Mouse (Mus musculus) ES-Bruce4 (cell line): ENCODE results near the gene Jun. TPM values are rescaled to one million over a fixed set of nuclear protein-coding genes. Genes with fewer than 3 reads are reported as not detected.

Experiments
- H3K27ac ChIP-seq: 2 replicates; pipeline ENCODE4 v1.5.1; 2012; ENCODE audit warnings: low read length, inconsistent platforms; ENCODE audit not compliant: insufficient read depth
- H3K27me3 ChIP-seq: 2 replicates; pipeline ENCODE4 v1.6.1; 2012; ENCODE audit warnings: mild to moderate bottlenecking, low read length, inconsistent platforms; ENCODE audit not compliant: control insufficient read depth, poor library complexity, insufficient read depth, severe bottlenecking
- H3K36me3 ChIP-seq: 2 replicates; pipeline ENCODE4 v1.6.1; 2012; ENCODE audit warnings: inconsistent platforms, mild to moderate bottlenecking, low read length, moderate library complexity; ENCODE audit not compliant: control insufficient read depth, poor library complexity, insufficient read depth, severe bottlenecking
- H3K4me1 ChIP-seq: one replicate; pipeline ENCODE4 v1.8.1; 2011; ENCODE audit warnings: low read length; ENCODE audit not compliant: control insufficient read depth, insufficient read depth
- H3K4me3 ChIP-seq: 2 replicates; pipeline ENCODE4 v1.5.1; 2011; ENCODE audit warnings: low read depth, mild to moderate bottlenecking, low read length
- H3K9ac ChIP-seq: 2 replicates; pipeline ENCODE4 v1.6.1; 2012; ENCODE audit warnings: low read depth, mild to moderate bottlenecking, inconsistent platforms; ENCODE audit not compliant: poor library complexity, severe bottlenecking
- H3K9me3 ChIP-seq: replicated peaks from 2 replicates; pipeline ENCODE4 v1.6.1; 2012; ENCODE audit warnings: mild to moderate bottlenecking, low read length, inconsistent platforms; ENCODE audit not compliant: control insufficient read depth, poor library complexity, insufficient read depth, severe bottlenecking
- CTCF ChIP-seq: IDR thresholded peaks from one replicate; pipeline ENCODE4 v1.8.1; 2011; ENCODE audit warnings: low read depth, low read length
- EP300 ChIP-seq: IDR thresholded peaks from 2 replicates; pipeline ENCODE4 v1.6.1; 2011; ENCODE audit warnings: low read depth, low read length; ENCODE audit not compliant: insufficient read depth
- POLR2A ChIP-seq: IDR thresholded peaks from one replicate; pipeline ENCODE4 v1.8.1; 2011; ENCODE audit warnings: low read length; ENCODE audit not compliant: insufficient read depth
- polyA plus RNA-seq: library from polyadenylated mRNA; stranded (reverse); fragments of >200 nt; gene quantifications from 2 replicates; pipeline ENCODE4 v1.2.4, GENCODE M21; 2011; ENCODE audit warnings: low read depth; ENCODE audit not compliant: missing spikeins, insufficient read depth, insufficient read length

Gene Jun
- polyA plus RNA-seq, 1 experiment, result 16.7 TPM

GRCm38 (mm10) chr4:95031158-95031557 lies 20.9 kb downstream of the Jun start:
- Histone ChIP-seq H3K27me3 (no peaks in the 10 kb centered on the region), H3K9ac (no peak overlapping the region), H3K4me3 (no peak overlapping the region), H3K4me1 (no peaks in the 10 kb centered on the region), H3K9me3 (no peaks in the 10 kb centered on the region), H3K27ac (no peak overlapping the region), H3K36me3 (no peaks in the 10 kb centered on the region)
- no peak for TF ChIP-seq POLR2A
- TF ChIP-seq EP300, result no peak
- TF ChIP-seq CTCF, result no peak

GRCm38 (mm10) chr4:95025847-95026600 lies 26.0 kb downstream of the Jun start:
- TF ChIP-seq POLR2A (no peak), CTCF (no peak), EP300 (no peak)
- Histone ChIP-seq H3K27ac (no peak overlapping the region), H3K9ac (no peak overlapping the region), H3K36me3 (no peaks in the 10 kb centered on the region), H3K4me3 (no peak overlapping the region), H3K9me3 (no peaks in the 10 kb centered on the region), H3K4me1 (no peaks in the 10 kb centered on the region), H3K27me3 (peaks cover 1% of the 10 kb centered on the region)

GRCm38 (mm10) chr4:95023350-95023953 lies 28.6 kb downstream of the Jun start:
- Histone ChIP-seq H3K4me1 (no peaks in the 10 kb centered on the region), H3K27me3 (peaks cover 1% of the 10 kb centered on the region), H3K9ac (no peak overlapping the region), H3K27ac (no peak overlapping the region), H3K9me3 (no peaks in the 10 kb centered on the region), H3K36me3 (no peaks in the 10 kb centered on the region), H3K4me3 (no peak overlapping the region)
- TF ChIP-seq POLR2A, result no peak
- TF ChIP-seq CTCF, result no peak
- no peak for TF ChIP-seq EP300

- Histone ChIP-seq H3K4me3 (no peak overlapping the region), H3K27me3 (peaks cover 1% of the 10 kb centered on the region), H3K4me1 (no peaks in the 10 kb centered on the region), H3K36me3 (no peaks in the 10 kb centered on the region), H3K27ac (no peak overlapping the region), H3K9me3 (no peaks in the 10 kb centered on the region), H3K9ac (no peak overlapping the region)
- TF ChIP-seq EP300, result no peak
- no peak for TF ChIP-seq CTCF
- TF ChIP-seq POLR2A, result no peak
Measured at GRCm38 (mm10) chr4:95021649-95022637, 30.1 kb downstream of the Jun start.

GRCm38 (mm10) chr4:95020201-95020600 lies 31.8 kb downstream of the Jun start:
- no peaks in the 10 kb centered on the region for H3K36me3 ChIP-seq
- no peaks in the 10 kb centered on the region; the same call in none of the 2 replicates for H3K27me3 ChIP-seq
- TF ChIP-seq POLR2A, result no peak
- no peak for TF ChIP-seq EP300
- no peak for TF ChIP-seq CTCF
- H3K27ac ChIP-seq, result no peak overlapping the region
- H3K9ac ChIP-seq, result no peak overlapping the region
- H3K4me1 ChIP-seq, result no peaks in the 10 kb centered on the region
- no peaks in the 10 kb centered on the region for H3K9me3 ChIP-seq
- no peak overlapping the region for H3K4me3 ChIP-seq
